Mouse (Mus musculus) MEL (cell line): ENCODE results near the gene Mfsd14b. TPM values are rescaled to one million over a fixed set of nuclear protein-coding genes. Genes with fewer than 3 reads are reported as not detected.

Experiments
- DNase-seq: peaks from one replicate; pipeline ENCODE4 v3.0.0; 2011; ENCODE audit warnings: low read depth, low spot score
- H3K27ac ChIP-seq: 2 replicates; pipeline ENCODE4 v1.5.1; 2012; ENCODE audit warnings: low read depth, mild to moderate bottlenecking, control low read depth, low read length, moderate library complexity; ENCODE audit not compliant: control insufficient read depth
- H3K27me3 ChIP-seq, 2 experiments: fragments of 150-350 bp in 1 of 2; sonication (generic) in 1 of 2; 2 replicates each; pipeline ENCODE4 v1.6.1; 2012; ENCODE audit warnings: low read length in 2 of 2, mild to moderate bottlenecking in 2 of 2, improper control_type of control experiment in 1 of 2, moderate library complexity in 1 of 2; ENCODE audit not compliant: insufficient read depth in 2 of 2, control insufficient read depth in 1 of 2
- H3K36me3 ChIP-seq, 2 experiments: 2 replicates each; pipeline ENCODE4 v1.6.1; 2012 to 2014; ENCODE audit warnings: low read length in 2 of 2, improper control_type of control experiment in 1 of 2, inconsistent platforms in 1 of 2, mild to moderate bottlenecking in 1 of 2; ENCODE audit not compliant: insufficient read depth in 2 of 2, control insufficient read depth in 1 of 2
- H3K4me1 ChIP-seq, 2 experiments: fragments of 150-350 bp in 1 of 2; sonication (generic) in 1 of 2; 2 replicates each; pipeline ENCODE4 v1.6.1; 2012; ENCODE audit warnings: low read length in 2 of 2, improper control_type of control experiment in 1 of 2, mild to moderate bottlenecking in 1 of 2; ENCODE audit not compliant: insufficient read depth in 2 of 2, control insufficient read depth in 1 of 2
- H3K4me3 ChIP-seq, 2 experiments: fragments of 150-350 bp in 1 of 2; sonication (generic) in 1 of 2; 2 replicates each; pipeline ENCODE4 v1.5.1; 2012; ENCODE audit warnings: low read depth in 2 of 2, low read length in 2 of 2, mild to moderate bottlenecking in 2 of 2, moderate library complexity in 2 of 2, control low read depth in 1 of 2, improper control_type of control experiment in 1 of 2; ENCODE audit not compliant: control insufficient read depth in 1 of 2, insufficient read depth in 1 of 2
- H3K79me2 ChIP-seq: 2 replicates; pipeline ENCODE4 v1.6.1; 2012; ENCODE audit warnings: mild to moderate bottlenecking, low read length, moderate library complexity; ENCODE audit not compliant: control insufficient read depth, poor library complexity, insufficient read depth
- H3K9ac ChIP-seq: 2 replicates; pipeline ENCODE4 v1.6.1; 2012; ENCODE audit warnings: low read depth, mild to moderate bottlenecking, control low read depth, low read length, moderate library complexity; ENCODE audit not compliant: control insufficient read depth, poor library complexity, severe bottlenecking
- H3K9me3 ChIP-seq: fragments of 150-350 bp; sonication (generic); replicated peaks from 2 replicates; pipeline ENCODE4 v1.6.1; 2012; ENCODE audit warnings: mild to moderate bottlenecking, low read length, improper control_type of control experiment, moderate library complexity; ENCODE audit not compliant: insufficient read depth
- BHLHE40 ChIP-seq: IDR thresholded peaks from 2 replicates; pipeline ENCODE4 v1.6.1; 2012; ENCODE audit warnings: low read depth, mild to moderate bottlenecking, inconsistent platforms, low read length, improper control_type of control experiment, borderline replicate concordance
- CHD2 ChIP-seq: IDR thresholded peaks from 2 replicates; pipeline ENCODE4 v1.6.1; 2011; ENCODE audit warnings: low read length, improper control_type of control experiment
- E2F4 ChIP-seq: IDR thresholded peaks from 2 replicates; pipeline ENCODE4 v1.6.1; 2011; ENCODE audit warnings: low read depth, low read length, improper control_type of control experiment, borderline replicate concordance
- ETS1 ChIP-seq: IDR thresholded peaks from 2 replicates; pipeline ENCODE4 v1.6.1; 2012; ENCODE audit warnings: low read depth, mild to moderate bottlenecking, inconsistent platforms, low read length, improper control_type of control experiment, moderate library complexity
- GABPA ChIP-seq: IDR thresholded peaks from 2 replicates; pipeline ENCODE4 v1.6.1; 2012; ENCODE audit warnings: low read depth, mild to moderate bottlenecking, inconsistent platforms, low read length, improper control_type of control experiment, moderate library complexity
- GATA1 ChIP-seq: IDR thresholded peaks from 2 replicates; pipeline ENCODE4 v1.6.1; 2011; ENCODE audit warnings: low read depth, low read length, improper control_type of control experiment
- HCFC1 ChIP-seq: IDR thresholded peaks from 2 replicates; pipeline ENCODE4 v1.6.1; 2012; ENCODE audit warnings: low read depth, mild to moderate bottlenecking, inconsistent platforms, low read length, improper control_type of control experiment, moderate library complexity
- JUND ChIP-seq: IDR thresholded peaks from 2 replicates; pipeline ENCODE4 v1.6.1; 2011; ENCODE audit warnings: low read depth, mild to moderate bottlenecking, improper control_type of control experiment, low read length
- MAFK ChIP-seq: IDR thresholded peaks from 2 replicates; pipeline ENCODE4 v1.6.1; 2011; ENCODE audit warnings: low read depth, mild to moderate bottlenecking, low read length, improper control_type of control experiment, borderline replicate concordance
- MAZ ChIP-seq: IDR thresholded peaks from 2 replicates; pipeline ENCODE4 v1.6.1; 2012; ENCODE audit warnings: low read depth, mild to moderate bottlenecking, inconsistent platforms, low read length, improper control_type of control experiment
- MEF2A ChIP-seq: IDR thresholded peaks from 2 replicates; pipeline ENCODE4 v1.6.1; 2014; ENCODE audit warnings: low read depth, mild to moderate bottlenecking, inconsistent platforms, low read length, improper control_type of control experiment; ENCODE audit not compliant: poor library complexity, insufficient replicate concordance, severe bottlenecking; ENCODE audit errors: extremely low read depth
- MYB ChIP-seq: IDR thresholded peaks from 2 replicates; pipeline ENCODE4 v1.6.1; 2011; ENCODE audit warnings: mild to moderate bottlenecking, low read depth, low read length, improper control_type of control experiment
- MYC ChIP-seq: IDR thresholded peaks from 2 replicates; pipeline ENCODE4 v1.6.1; 2011; ENCODE audit warnings: low read depth, mild to moderate bottlenecking, low read length, improper control_type of control experiment, moderate library complexity
- POLR2A ChIP-seq, 2 experiments: IDR thresholded peaks; 2 replicates each; pipeline ENCODE4 v1.6.1; 2011 to 2012; ENCODE audit warnings: low read length in 2 of 2, mild to moderate bottlenecking in 2 of 2, control low read depth in 1 of 2, improper control_type of control experiment in 1 of 2, low read depth in 1 of 2, moderate library complexity in 1 of 2; ENCODE audit not compliant: control insufficient read depth in 1 of 2, insufficient read depth in 1 of 2, poor library complexity in 1 of 2
- RCOR1 ChIP-seq: IDR thresholded peaks from 2 replicates; pipeline ENCODE4 v1.6.1; 2012; ENCODE audit warnings: low read depth, mild to moderate bottlenecking, inconsistent platforms, low read length, improper control_type of control experiment
- TAL1 ChIP-seq: IDR thresholded peaks from 2 replicates; pipeline ENCODE4 v1.6.1; 2012; ENCODE audit warnings: mild to moderate bottlenecking, inconsistent platforms, low read length, moderate library complexity, mixed read lengths
- USF1 ChIP-seq: IDR thresholded peaks from 2 replicates; pipeline ENCODE4 v1.6.1; 2014; ENCODE audit warnings: low read depth, mild to moderate bottlenecking, inconsistent platforms, low read length, improper control_type of control experiment, moderate library complexity
- USF2 ChIP-seq, 2 experiments: IDR thresholded peaks; 2 replicates each; pipeline ENCODE4 v1.6.1; 2011 to 2012; ENCODE audit warnings: improper control_type of control experiment in 2 of 2, low read length in 2 of 2, borderline replicate concordance in 1 of 2, inconsistent platforms in 1 of 2, low read depth in 1 of 2, mild to moderate bottlenecking in 1 of 2; ENCODE audit not compliant: insufficient read depth in 1 of 2
- ZKSCAN1 ChIP-seq: IDR thresholded peaks from 2 replicates; pipeline ENCODE4 v1.6.1; 2012; ENCODE audit warnings: low read depth, mild to moderate bottlenecking, inconsistent platforms, low read length, improper control_type of control experiment, moderate library complexity
- ZNF384 ChIP-seq: IDR thresholded peaks from 2 replicates; pipeline ENCODE4 v1.6.1; 2012; ENCODE audit warnings: low read depth, mild to moderate bottlenecking, inconsistent platforms, low read length, improper control_type of control experiment
- polyA plus RNA-seq, 2 experiments: library from polyadenylated mRNA; stranded (reverse) in 1 of 2; unstranded in 1 of 2; fragments of >175 nt in 1 of 2; fragments of >200 nt in 1 of 2; gene quantifications; 2 replicates each; pipeline versions ENCODE4 v1.2.1 to v1.2.4; 2012; ENCODE audit warnings: low replicate concordance in 2 of 2, low read depth in 1 of 2; ENCODE audit not compliant: insufficient read length in 2 of 2, insufficient read depth in 1 of 2, missing spikeins in 1 of 2
- total RNA-seq: library from RNA; depleted of rRNA; stranded (reverse); fragments of 300-350 nt; gene quantifications from 2 replicates; pipeline ENCODE4 v1.2.3, GENCODE M21; 2012

The Mfsd14b gene
- total and polyA plus RNA-seq, 3 experiments, result 47.9 to 48.1 TPM; not detected in 1

DNA sequence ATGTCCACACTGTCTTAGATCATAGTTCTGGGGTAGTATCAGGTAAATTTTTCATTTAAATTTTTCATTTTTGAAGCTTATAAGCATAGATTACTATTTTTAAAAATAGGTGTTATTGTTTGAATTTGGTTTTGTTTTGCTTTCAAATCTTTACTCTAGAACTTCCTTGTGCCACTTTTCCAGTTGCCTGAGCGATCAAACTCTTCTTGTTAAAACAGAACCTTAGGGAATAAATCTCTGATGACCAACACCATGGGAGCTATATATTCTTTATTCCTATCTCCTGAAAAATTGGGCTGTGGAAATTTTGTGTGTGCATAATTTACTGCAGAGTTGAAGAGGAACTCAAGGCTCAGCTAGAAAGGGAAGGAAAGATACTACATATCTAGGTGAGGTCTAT is 37.2 kb upstream of the Mfsd14b start, which contains the start of gene Olfr466:
Gene Olfr466, plus strand, starts transcription at position 301 of the 400 bp plus-strand sequence.
- no peaks in the 10 kb centered on the region for H3K79me2 ChIP-seq
- TF ChIP-seq MYC (no peak), ZNF384 (no peak), USF1 (no peak), RCOR1 (no peak), CHD2 (no peak), USF2 (IDR thresholded peaks at IDR 0.05; ENCODE audit: borderline replicate concordance in 1 of 2, insufficient read depth in 1 of 2, low read depth in 1 of 2, low read length in 2 of 2) (no peak), GABPA (no peak), MYB (no peak), MAFK (no peak), JUND (no peak)
- TF ChIP-seq, all 39 proteins: peak for 0
- no peaks in the 10 kb centered on the region for H3K9me3 ChIP-seq
- H3K9ac ChIP-seq, result no peak within 1 kb of the TSS
- H3K4me1 ChIP-seq, result no peaks in the 10 kb centered on the region
- no peak for DNase-seq
- H3K4me3 ChIP-seq, result no peak within 1 kb of the TSS
- no peaks in the 10 kb centered on the region for H3K36me3 ChIP-seq
- H3K27ac ChIP-seq, result no peak within 1 kb of the TSS
- no peaks in the 10 kb centered on the region for H3K27me3 ChIP-seq

DNA sequence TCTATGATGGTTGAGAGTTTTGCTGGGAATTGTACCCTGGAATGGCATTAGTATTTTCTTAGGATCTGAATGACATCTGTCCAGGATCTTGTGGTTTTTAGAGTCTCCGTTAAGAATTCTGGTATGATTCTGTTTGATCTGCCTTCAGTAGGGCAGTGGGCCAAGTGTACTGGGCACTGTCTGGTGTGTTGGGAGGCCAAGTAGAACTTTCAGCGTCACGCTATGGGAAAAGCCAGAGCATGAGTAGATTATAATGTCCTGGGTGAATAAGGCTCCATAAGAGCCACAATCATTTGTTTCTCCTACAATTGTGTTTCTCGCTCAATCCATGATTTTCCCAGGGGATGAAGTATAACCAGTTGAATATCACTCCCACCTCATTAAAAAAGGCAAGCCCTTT is 25.0 kb upstream of the Mfsd14b start, which contains the start of gene Olfr465-ps1:
Gene Olfr465-ps1, plus strand, starts transcription at position 301 of the 400 bp plus-strand sequence.
- TF ChIP-seq GATA1 (no peak), ZKSCAN1 (no peak), TAL1 (no peak), E2F4 (no peak), POLR2A (IDR thresholded peaks at IDR 0.05; ENCODE audit: control insufficient read depth in 1 of 2, insufficient read depth in 1 of 2, low read depth in 1 of 2, low read length in 2 of 2, poor library complexity in 1 of 2) (no peak), HCFC1 (no peak), CHD2 (no peak), BHLHE40 (no peak), MAFK (no peak), MEF2A (no peak), RCOR1 (no peak), MAZ (no peak), JUND (no peak), ETS1 (no peak)

More for the DNA sequence above, 25.0 kb upstream of the Mfsd14b start, which contains the start of gene Olfr465-ps1:
- no peaks in the 10 kb centered on the region for H3K27me3 ChIP-seq
- no peaks in the 10 kb centered on the region for H3K36me3 ChIP-seq
- no peak within 1 kb of the TSS for H3K27ac ChIP-seq
- no peaks in the 10 kb centered on the region for H3K9me3 ChIP-seq
- no peak within 1 kb of the TSS for H3K4me3 ChIP-seq
- no peaks in the 10 kb centered on the region for H3K4me1 ChIP-seq
- H3K79me2 ChIP-seq, result no peaks in the 10 kb centered on the region
- H3K9ac ChIP-seq, result no peak within 1 kb of the TSS
- no peak for DNase-seq
